Mouse (Mus musculus): ENCODE results near the gene Sdk1.

Gene Sdk1

DNA sequence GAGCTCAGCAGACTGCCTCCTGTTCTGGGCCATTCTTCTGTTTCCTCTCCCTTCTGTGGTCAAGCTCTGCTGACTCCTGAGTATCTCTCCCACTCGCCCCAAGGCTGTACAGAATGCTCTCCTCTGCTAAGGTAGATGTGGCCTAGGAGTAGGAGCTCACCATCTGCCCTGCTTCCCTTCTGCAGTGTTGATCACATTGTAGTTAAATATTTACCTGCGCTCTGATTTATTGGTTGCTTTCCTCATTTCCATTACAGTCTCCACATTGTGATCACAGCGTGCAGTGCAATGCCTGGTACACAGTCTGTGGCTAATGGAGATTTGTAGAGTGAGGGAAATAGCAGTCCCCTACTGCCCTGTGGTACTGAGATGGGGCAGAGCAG lies 139.5 kb downstream of the Sdk1 start:
- H3K36me3 ChIP-seq (ENCODE audit: control insufficient read depth, insufficient read depth, low read length, poor library complexity, severe bottlenecking), result no peaks in the 10 kb centered on the region
- no peaks in the 10 kb centered on the region for H3K27me3 ChIP-seq (ENCODE audit: control insufficient read depth, insufficient read depth, low read length, poor library complexity, severe bottlenecking)
- no peak for DNase-seq (ENCODE audit: low read depth, low spot score)

DNA sequence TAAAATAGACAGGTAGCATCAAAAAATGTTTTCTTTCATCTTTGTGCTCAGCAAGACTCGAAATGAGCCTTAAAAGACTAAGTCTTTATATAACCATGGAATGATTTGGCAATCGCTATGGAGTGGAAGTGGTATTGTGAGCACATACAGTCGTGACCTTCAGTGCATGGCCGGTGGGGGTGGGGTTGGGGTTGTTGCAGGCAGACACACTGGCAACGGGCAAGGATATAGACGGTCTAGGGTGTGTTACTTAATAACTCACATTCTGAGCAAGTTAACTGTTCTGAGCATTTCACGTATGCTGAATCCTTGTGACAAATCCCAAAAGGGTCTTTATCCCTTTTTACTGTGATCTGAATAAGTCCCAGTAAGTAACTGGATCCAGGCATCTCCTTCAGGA lies 140.3 kb downstream of the Sdk1 start:
- H3K36me3 ChIP-seq (ENCODE audit: control insufficient read depth, insufficient read depth, low read length, poor library complexity, severe bottlenecking), result no peaks in the 10 kb centered on the region
- no peaks in the 10 kb centered on the region for H3K27me3 ChIP-seq (ENCODE audit: control insufficient read depth, insufficient read depth, low read length, poor library complexity, severe bottlenecking)
- DNase-seq (ENCODE audit: low read depth, low spot score), result no peak

DNA sequence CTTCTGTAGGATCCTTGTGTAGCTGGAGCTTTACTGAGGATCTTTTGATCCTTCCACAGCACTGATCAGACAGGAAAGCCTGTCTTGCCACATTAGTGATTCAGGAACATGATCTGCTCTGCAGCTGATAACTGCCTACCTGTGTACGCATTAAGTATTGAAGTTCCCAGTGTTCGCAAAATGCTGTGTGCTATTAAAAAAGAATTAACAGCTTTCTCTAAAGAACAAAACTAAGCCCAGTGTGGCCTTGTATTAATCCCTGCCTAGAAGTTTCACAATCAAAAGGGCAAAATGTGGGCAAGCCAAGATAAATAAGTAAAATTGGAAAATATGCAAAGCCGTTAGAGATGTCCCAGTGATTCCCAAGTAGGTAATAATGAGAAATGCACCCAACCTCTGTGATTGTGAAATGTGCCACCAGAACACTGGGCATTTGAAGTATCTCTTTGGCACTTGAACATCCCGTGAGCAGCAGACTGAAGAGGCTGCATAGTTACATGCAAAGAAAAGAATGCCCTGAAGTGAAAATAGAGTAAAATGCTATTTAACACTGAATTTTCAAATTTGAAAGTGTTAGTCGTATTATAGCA lies 141.1 kb downstream of the Sdk1 start:
- Histone ChIP-seq H3K36me3 (ENCODE audit: control insufficient read depth, insufficient read depth, low read length, poor library complexity, severe bottlenecking) (no peaks in the 10 kb centered on the region), H3K27me3 (ENCODE audit: control insufficient read depth, insufficient read depth, low read length, poor library complexity, severe bottlenecking) (no peaks in the 10 kb centered on the region)
- no peak for DNase-seq (ENCODE audit: low read depth, low spot score)

DNA sequence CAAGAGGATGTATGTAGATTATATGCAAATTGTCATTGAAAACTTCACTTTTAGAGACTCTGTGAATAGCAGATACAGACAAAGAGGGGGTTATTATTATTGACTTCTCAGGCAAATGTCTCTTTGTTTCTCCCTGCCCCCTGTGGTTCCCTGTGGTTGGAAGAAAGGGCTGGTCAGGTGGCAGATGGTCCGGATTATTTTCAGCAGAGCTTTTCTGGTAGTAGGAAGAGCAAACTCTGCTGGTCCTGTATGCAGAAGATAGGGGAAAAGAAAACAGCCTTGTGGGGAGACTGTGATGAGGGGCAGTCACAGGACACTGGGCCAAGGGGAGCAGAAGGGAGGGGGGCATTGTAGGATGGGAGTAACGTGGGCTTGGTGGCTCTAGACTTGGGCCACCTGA lies 147.2 kb downstream of the Sdk1 start:
- Histone ChIP-seq H3K27me3 (ENCODE audit: control insufficient read depth, insufficient read depth, low read length, poor library complexity, severe bottlenecking) (no peaks in the 10 kb centered on the region), H3K36me3 (ENCODE audit: control insufficient read depth, insufficient read depth, low read length, poor library complexity, severe bottlenecking) (no peaks in the 10 kb centered on the region)
- no peak for DNase-seq (ENCODE audit: low read depth, low spot score)

DNA sequence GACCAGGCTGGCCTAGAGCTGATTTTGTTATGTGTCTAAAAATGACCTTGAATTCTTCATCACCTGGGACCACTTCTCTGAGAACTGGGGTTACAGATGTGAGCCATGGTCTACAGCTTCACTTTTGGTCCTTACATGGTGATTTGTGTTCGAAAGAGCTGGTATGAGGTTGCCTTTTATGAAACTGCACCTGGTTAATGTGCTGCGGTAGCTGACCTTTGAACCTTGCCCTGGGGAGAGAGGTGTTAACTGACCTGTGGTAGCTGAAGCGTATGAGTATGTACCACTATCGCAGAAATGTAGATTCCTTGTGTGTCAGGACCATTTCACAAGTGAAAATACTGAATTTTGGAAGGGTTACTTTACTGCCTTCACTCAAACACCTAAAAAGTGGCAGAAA lies 149.3 kb downstream of the Sdk1 start:
- no peak for DNase-seq (ENCODE audit: low read depth, low spot score)

DNA sequence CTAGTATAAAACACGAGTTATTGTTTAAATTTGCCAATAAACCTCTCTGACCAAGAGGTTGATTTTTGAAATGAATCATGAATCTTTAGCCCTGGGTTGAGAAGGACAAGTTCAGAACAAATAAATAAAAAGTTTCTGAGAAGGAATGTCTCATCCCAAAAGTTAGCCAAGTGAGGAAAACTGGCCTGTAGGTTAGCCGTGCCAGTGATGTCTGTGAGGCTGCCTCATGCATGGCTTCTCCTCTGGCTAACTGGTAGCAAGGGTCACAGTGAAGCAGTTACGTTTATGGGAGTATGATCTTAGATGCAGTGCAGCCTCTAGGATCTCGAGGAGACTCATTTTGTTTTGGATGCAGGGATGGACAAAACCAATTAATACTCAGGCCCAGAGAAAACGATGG lies 149.9 kb downstream of the Sdk1 start:
- Histone ChIP-seq H3K36me3 (ENCODE audit: control insufficient read depth, insufficient read depth, low read length, poor library complexity, severe bottlenecking) (no peaks in the 10 kb centered on the region), H3K27me3 (ENCODE audit: control insufficient read depth, insufficient read depth, low read length, poor library complexity, severe bottlenecking) (no peaks in the 10 kb centered on the region)
- DNase-seq (ENCODE audit: low read depth, low spot score), result no peak

More for the DNA sequence above, 149.3 kb downstream of the Sdk1 start:
- Histone ChIP-seq H3K36me3 (ENCODE audit: control insufficient read depth, insufficient read depth, low read length, poor library complexity, severe bottlenecking) (no peaks in the 10 kb centered on the region), H3K27me3 (ENCODE audit: control insufficient read depth, insufficient read depth, low read length, poor library complexity, severe bottlenecking) (no peaks in the 10 kb centered on the region)

DNA sequence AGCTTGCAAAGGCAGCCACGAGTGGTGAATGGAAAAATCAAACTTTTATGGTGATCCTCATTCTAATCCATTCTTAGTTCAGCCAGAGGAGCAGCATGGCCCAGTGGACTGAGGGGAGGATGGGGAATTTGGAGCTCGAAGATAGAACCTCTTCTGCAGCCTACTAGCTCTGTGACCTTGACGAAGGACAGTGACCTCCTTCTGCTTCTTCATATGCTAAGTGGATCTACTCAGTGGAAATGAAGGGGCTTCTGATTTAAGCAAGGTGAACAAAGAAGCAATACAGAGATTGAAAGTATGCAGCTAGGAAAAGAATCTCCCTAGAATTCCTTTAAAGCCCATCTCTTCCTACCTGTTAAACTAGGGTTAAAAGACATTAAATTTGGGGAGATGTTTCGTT lies 152.6 kb downstream of the Sdk1 start:
- DNase-seq (ENCODE audit: low read depth, low spot score), result no peak
- Histone ChIP-seq H3K27me3 (ENCODE audit: control insufficient read depth, insufficient read depth, low read length, poor library complexity, severe bottlenecking) (no peaks in the 10 kb centered on the region), H3K36me3 (ENCODE audit: control insufficient read depth, insufficient read depth, low read length, poor library complexity, severe bottlenecking) (no peaks in the 10 kb centered on the region)

DNA sequence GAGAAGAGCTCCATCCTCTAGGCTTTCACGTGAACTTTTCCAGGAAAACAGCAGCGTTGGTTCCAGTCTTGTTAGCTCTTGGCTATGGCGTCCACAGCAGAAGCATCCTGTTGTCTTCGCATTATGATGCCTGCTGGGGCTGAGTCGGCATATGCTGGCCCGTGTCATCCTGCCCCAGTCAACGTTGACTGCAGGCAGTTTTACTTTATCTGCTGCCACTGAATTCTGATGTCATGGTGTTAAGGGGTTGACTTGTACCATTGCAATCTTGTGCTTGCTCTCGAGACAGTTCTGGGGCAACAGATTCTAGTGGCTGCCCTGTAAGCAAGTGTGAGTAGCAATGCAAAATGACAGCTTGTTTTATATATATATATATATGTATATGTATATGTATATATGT lies 153.3 kb downstream of the Sdk1 start:
- no peak for DNase-seq (ENCODE audit: low read depth, low spot score)
- Histone ChIP-seq H3K27me3 (ENCODE audit: control insufficient read depth, insufficient read depth, low read length, poor library complexity, severe bottlenecking) (no peaks in the 10 kb centered on the region), H3K36me3 (ENCODE audit: control insufficient read depth, insufficient read depth, low read length, poor library complexity, severe bottlenecking) (no peaks in the 10 kb centered on the region)

DNA sequence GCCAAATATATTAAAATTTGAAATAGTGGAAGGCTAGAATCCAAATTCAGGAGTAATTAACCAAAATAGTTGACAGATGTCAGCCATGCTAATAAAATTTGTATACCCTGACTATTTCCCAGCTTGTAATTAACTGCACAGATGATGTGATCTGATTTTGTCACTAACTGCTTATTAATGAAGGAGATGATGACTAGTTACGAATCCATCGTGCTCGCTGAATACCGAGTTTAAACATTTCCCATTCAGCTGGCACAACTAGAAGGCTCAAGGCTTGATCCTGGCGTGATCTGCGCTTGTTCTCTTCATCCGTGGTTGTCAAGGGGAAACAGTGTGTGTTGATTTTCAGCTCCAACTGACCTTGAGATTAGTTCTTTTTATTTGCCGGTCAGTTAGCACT lies 162.5 kb downstream of the Sdk1 start:
- Histone ChIP-seq H3K36me3 (ENCODE audit: control insufficient read depth, insufficient read depth, low read length, poor library complexity, severe bottlenecking) (no peaks in the 10 kb centered on the region), H3K27me3 (ENCODE audit: control insufficient read depth, insufficient read depth, low read length, poor library complexity, severe bottlenecking) (no peaks in the 10 kb centered on the region)
- DNase-seq (ENCODE audit: low read depth, low spot score), result no peak

DNA sequence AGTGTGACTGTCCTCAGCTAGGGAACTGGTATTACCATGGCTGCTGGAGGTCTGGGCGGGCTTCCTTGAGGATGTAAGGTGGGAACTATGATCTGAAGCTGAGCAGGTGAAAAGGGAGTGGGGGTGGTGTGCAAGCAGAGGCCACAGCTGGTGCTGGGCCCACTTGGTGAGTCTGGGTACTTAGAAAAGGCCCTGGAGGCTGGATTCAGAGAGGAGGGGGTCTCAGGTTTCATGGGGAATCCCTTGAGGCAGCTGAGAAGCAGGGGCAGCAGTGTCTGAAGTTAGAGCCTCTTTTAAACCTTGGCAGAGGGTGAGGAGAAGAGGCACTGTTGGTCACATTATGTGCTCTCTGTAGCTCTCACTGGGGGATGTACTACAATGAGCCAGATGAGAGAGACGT lies 163.4 kb downstream of the Sdk1 start:
- no peaks in the 10 kb centered on the region for H3K27me3 ChIP-seq (ENCODE audit: control insufficient read depth, insufficient read depth, low read length, poor library complexity, severe bottlenecking)
- no peaks in the 10 kb centered on the region for H3K36me3 ChIP-seq (ENCODE audit: control insufficient read depth, insufficient read depth, low read length, poor library complexity, severe bottlenecking)
- no peak for DNase-seq (ENCODE audit: low read depth, low spot score)

DNA sequence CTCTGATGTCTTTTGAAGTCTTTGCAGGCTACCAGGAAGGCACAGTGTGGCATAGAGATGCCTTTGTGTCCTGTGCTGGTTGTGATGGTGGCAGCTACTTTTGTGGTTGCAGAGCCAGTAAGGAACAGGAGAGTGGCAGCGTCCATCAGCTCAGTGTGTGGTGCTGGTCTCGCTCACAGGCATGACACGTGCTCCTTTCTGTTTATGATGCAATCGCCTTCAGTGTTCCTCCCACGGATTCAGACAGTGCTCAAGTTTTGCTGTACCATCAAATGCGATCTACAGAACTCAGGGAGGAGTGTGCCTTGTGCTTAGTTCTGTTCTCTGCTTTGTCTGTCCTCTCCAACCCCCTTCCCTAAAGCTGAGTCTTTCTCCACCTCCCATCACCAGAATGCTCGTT lies 165.6 kb downstream of the Sdk1 start:
- Histone ChIP-seq H3K27me3 (ENCODE audit: control insufficient read depth, insufficient read depth, low read length, poor library complexity, severe bottlenecking) (no peaks in the 10 kb centered on the region), H3K36me3 (ENCODE audit: control insufficient read depth, insufficient read depth, low read length, poor library complexity, severe bottlenecking) (no peaks in the 10 kb centered on the region)
- DNase-seq (ENCODE audit: low read depth, low spot score), result no peak

DNA sequence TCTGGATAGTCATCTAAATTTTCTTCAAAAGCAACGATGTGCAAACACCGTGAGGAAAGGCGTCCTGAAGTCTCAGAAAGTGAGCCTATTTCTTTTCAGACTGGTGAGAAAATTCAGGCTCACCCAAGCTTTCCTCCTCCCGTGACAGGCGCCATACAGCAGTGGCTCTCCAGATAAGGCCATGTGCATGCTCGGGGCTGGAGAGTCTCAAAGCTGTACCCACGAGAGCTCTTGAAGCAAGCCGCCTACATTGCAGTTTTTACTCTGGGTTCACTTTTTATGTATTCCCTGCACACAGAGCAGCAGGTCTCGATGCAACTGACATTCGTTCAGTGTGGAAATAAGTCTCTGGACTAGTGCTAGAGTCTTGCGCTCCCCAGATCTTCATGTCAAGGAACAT lies 171.7 kb downstream of the Sdk1 start:
- Histone ChIP-seq H3K36me3 (ENCODE audit: control insufficient read depth, insufficient read depth, low read length, poor library complexity, severe bottlenecking) (no peaks in the 10 kb centered on the region), H3K27me3 (ENCODE audit: control insufficient read depth, insufficient read depth, low read length, poor library complexity, severe bottlenecking) (no peaks in the 10 kb centered on the region)
- no peak for DNase-seq (ENCODE audit: low read depth, low spot score)

DNA sequence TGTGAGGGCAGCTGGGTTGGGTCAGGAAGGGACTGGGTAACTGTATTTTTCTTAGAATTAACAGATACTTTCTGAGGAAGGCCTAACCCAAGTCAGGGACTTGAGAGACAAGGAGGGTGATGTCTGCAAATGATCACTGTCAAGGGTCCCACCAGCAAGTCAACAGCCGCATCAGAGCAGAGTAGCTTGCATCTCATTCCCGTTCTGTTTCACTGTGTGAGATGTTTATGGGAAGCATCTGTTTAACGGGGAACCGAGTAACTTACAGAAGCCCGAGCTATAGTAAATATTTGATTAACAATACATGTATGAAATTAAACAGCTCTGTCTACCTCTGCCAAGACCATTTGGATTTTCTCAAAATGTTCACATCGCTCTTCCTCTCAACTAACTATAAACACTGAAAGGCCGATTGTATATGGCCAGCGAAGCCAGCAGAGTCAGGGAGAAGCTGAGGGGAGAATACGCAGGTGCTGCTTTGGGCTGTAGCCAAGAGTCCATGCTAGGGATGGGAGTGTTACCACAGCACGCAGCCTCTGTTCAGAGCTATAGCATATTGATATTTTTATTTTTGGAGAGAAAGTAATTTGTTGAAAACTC lies 174.5 kb downstream of the Sdk1 start:
- Histone ChIP-seq H3K27me3 (ENCODE audit: control insufficient read depth, insufficient read depth, low read length, poor library complexity, severe bottlenecking) (no peaks in the 10 kb centered on the region), H3K36me3 (ENCODE audit: control insufficient read depth, insufficient read depth, low read length, poor library complexity, severe bottlenecking) (no peaks in the 10 kb centered on the region)
- no peak for DNase-seq (ENCODE audit: low read depth, low spot score)

DNA sequence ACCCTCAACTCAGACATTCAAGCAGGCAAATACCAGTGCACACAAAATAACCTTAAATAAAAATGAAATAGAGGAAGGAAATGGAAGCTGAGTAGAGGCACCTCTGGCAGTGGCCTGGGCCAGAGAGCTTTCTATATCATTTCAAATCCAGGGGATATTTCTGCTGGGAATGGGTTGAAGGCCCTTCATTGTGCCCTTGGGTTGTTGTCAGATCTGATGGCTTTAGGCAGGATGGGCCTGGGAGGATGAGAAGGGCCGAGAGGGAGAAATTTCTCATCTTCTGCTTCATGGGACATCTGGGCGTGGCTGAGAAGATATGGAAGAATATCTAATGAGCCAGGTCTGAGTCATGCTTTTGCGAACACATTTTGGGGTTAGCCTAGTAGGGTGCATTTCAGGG lies 186.8 kb downstream of the Sdk1 start:
- DNase-seq (ENCODE audit: low read depth, low spot score), result no peak
- no peaks in the 10 kb centered on the region for H3K27me3 ChIP-seq (ENCODE audit: control insufficient read depth, insufficient read depth, low read length, poor library complexity, severe bottlenecking)
- H3K36me3 ChIP-seq (ENCODE audit: control insufficient read depth, insufficient read depth, low read length, poor library complexity, severe bottlenecking), result no peaks in the 10 kb centered on the region

DNA sequence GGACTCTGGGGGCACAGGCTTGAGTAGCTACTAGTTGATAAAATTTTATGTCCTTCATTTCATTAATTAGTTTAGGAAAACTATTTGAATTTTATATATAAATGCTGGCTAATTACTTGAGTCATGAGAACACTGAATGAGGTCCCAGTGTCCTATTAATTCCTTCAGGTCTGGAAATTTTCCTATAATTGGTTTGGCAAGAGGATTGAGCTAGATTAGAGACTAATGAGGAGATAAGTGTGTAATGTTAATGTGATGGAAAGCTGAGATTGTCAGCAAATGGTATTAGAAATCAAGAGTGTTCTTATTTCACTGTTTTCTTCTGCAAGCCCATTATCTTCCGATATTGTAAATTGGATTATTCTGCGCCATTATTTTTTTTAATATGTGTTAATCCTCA lies 192.0 kb downstream of the Sdk1 start:
- DNase-seq (ENCODE audit: low read depth, low spot score), result no peak
- no peaks in the 10 kb centered on the region for H3K36me3 ChIP-seq (ENCODE audit: control insufficient read depth, insufficient read depth, low read length, poor library complexity, severe bottlenecking)
- H3K27me3 ChIP-seq (ENCODE audit: control insufficient read depth, insufficient read depth, low read length, poor library complexity, severe bottlenecking), result no peaks in the 10 kb centered on the region

DNA sequence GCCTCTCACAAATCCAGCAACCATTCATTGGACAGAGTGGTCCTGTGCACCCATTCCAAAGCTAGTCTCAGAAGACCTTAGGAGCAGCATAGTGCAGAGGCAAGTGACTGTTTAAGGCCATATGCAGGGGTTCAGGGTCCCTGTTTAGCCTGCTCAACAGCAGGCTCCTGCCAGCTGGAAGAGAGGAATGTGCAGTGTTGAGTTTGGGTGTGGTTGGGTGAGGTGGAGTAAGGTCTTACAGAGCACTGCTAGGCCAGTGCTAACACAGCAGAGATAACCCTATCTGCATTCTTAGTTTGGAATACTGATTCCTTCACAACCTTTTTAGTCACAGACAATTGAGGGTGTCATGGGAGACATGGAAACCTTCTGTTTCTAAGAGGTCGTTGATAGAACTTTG lies 206.0 kb downstream of the Sdk1 start:
- H3K36me3 ChIP-seq (ENCODE audit: control insufficient read depth, insufficient read depth, low read length, poor library complexity, severe bottlenecking), result no peaks in the 10 kb centered on the region
- no peak for DNase-seq (ENCODE audit: low read depth, low spot score)
- no peaks in the 10 kb centered on the region for H3K27me3 ChIP-seq (ENCODE audit: control insufficient read depth, insufficient read depth, low read length, poor library complexity, severe bottlenecking)
